Mouse (Mus musculus): Measurements from ENCODE around the gene Gm9970.
"Not testable (repeated sequence)": the region's sequence is repeated elsewhere in the genome, so short reads cannot be mapped to it uniquely, and the experiment has no call there.

Gene Gm9970

DNA sequence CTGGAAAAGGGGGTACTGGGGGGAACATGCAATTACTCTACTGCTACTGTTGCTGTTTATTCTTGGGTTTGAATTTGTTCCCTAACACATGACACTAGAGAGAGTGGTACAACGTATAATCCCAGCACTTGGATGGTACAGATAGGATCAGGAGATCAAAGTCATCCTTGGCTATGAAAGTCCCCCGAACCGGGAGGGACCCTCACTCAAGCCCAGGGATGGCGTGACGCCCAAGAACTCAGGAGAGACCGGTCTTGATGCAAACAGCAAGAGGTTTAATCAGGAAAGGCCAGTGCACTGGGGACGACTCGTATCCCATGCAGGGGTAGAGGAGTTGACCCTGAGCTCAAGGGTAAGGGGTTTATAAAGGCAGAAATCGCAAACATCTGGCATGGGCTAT lies 18.3 kb downstream of the Gm9970 start:
- no peak for DNase-seq (ENCODE audit: low spot score)

DNA sequence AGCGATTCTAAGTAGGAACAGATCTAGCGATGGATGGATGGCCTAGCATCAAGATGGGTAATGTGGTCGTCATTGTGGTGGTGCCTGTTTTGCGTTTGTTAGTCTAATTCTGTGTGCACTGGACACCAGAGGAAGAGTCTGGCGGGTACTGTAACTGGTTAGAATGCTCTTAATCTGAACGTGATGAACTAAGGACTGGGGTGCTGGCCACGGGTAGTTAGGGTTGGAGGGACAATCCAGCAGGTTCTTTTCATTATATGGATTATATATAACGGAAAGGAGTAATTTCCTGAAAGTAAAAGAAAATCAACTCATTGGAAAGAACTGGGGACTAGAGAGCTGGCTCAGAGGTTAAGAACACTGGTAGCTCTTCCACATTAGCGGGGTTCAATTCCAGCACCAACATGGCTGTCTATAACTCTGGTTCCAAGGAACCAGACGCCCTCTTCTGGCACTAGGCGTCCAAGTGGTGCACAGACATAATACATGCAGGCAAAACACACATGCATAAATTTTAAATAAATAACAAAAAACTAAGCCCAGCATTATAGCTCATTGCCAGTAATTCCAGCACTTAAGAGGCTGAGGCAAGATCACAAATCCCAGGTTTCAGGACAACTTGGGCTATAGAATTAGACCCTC lies 19.6 kb downstream of the Gm9970 start:
- no peak for DNase-seq (ENCODE audit: low spot score)

DNA sequence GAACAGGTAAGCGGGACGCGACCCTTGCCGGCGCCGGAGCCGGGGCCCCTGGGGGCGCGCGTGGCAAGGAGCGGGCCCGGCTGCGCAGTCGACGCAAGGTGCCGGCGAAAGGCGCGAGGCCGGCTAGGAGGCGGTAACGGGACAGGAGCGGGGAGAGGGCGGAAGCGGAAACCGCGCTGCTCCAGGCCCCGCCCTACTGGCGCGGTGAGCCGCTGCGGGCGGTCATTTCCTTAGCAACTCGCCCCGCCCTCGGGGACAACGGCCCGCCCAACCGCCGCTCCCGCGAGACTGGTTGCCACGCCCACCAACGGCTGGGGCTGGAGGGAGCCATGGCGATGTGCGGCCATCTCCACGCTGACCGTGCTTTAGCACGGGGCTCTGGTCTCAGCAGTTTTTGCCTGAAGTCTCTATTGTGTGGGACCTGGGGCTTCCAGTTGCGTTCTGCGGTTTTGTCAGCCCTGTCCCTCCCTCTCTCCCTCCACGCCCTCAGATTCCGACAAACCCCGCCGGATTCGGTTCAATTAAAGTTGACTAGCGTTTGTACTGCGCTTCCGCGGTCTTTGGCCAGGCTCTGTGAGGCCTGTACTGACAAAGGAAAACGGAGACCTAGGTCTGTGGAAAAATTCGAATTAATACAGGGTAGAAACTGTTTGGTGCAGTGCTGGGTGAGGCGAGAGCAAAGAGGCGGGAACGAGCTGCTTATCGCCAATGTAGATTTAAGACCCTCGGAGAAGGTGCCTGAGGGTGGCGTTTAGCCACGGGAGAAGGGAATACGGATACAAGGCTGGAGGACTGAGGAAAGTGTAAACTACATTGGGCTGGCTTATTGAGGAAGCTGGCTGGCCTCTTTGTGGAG lies 20.4 kb downstream of the Gm9970 start, which contains the start of gene Ppm1g:
TSS of gene Ppm1g (minus strand) at position 240 of the 856 bp plus-strand sequence.
- peak; percentile 98 for DNase-seq (ENCODE audit: low spot score)

DNA sequence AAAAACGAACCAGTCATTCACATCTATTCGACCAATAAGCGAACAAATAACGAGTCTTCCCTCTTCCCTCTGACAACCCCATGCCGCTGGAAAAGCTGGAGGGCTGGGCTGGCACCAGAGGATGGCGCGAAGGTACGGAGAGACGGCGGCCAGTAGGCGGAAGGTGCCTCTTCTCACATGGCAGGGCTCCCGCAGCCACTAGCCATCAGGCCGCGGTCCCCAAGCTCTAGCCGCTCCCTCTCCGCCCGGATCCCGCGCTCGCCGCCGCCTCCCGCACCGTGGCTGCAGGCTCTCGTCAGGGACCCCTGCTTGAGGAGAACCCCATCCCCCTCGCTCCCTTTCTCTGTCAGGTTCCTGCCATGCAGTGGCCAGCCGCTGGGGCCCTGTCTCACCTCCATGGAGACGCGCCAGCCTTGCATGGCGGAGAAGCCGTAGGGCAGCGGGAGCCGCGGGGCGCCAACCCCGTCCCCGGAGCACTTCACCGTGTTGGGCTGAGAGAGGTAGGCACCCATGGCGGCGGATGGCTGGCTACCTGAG lies 21.1 kb downstream of the Gm9970 start:
- DNase-seq (ENCODE audit: low spot score), result no peak

DNA sequence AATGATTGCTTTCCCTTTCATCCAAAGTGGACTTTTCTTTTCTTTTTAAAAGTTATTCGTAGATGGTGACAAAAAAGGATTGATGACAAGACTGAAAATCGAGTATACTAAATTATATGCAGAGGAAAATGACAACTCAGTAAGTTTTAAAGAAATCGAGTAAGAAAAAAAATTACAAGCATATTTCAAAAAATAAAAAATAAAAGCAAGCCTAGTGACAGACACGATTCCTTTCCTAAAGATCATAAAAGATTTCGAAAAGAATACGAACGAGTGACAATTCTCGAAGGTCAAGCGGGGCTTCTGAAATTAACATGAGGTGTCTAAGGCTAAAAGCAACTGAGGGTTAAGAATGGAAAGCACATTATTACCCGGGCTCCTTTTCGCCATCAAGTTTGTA lies 21.6 kb downstream of the Gm9970 start:
- no peak for DNase-seq (ENCODE audit: low spot score)

DNA sequence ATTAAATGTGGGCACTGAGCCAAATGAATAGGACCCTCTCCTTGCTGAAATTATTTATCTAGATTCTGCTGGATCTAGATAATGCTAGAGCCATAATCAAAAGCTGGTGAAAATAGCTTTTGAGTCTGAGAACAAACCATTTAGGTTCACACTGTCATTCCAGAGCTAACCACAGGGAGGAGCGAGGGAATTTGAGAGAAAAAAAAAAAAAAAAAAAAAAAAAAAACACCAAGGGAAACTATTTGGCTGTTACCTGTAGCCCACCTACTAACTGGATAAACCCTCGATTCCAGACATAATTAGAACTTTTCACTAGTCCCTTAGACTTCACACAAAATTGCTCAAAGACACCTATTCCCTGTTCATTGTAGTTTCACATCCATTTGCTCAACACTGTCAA lies 22.0 kb downstream of the Gm9970 start:
- no peak for DNase-seq (ENCODE audit: low spot score)

DNA sequence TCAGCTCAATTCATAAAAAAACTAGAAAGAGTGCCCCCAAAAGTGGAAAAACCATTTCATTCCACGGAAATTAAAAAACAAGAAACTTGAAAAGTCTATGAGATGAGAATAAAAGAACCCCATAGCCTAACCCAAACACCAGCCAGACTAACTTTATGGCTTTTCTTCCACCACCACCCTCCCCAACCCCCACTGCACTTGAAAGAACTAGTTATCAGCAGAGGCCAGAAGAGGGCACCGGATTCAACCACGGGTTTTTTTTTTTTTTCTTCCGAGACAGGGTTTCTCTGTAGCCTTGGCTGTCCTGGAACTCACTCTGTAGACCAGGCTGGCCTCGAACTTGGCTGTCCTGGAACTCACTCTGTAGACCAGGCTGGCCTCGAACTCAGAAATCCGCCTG lies 22.7 kb downstream of the Gm9970 start:
- peak; percentile 36 for DNase-seq (ENCODE audit: low spot score)

DNA sequence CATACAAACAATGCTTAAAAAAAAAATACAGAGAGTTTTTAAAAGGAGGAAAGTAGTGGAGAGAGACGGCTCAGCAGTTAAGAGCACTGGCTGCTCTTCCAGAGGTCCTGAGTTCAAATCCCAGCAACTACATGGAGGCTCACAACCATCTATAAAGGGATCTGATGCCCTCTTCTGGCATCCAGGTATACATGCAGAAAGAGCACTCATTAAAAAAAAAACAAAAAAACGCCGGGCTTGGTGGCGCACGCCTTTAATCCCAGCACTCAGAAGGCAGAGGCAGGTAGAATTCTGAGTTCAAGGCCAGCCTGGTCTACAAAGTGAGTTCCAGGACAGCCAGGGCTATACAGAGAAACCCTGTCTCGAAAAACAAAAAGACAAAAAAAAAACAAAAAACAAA lies 24.5 kb downstream of the Gm9970 start:
- not testable (repeated sequence) for DNase-seq (ENCODE audit: low spot score)

DNA sequence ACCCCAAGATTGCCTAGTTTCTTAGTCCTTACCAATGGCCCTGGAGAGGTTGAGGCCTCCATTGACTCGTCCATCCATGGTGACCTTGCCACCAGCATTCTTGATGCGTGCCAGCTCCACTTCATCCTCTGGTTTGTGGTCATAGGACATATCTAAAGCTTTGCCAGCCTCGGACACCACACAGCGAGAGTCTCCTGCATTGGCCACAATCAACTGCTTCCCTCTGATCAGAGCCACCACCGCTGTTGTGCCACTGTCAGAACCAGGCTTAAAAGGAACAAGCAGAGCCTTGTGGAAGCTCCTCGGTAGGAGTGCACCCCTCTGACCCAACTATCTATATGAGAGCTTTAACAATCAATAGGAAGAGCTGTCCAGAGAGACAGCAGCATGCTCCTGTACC lies 36.6 kb downstream of the Gm9970 start:
- DNase-seq (ENCODE audit: low spot score), result no peak

DNA sequence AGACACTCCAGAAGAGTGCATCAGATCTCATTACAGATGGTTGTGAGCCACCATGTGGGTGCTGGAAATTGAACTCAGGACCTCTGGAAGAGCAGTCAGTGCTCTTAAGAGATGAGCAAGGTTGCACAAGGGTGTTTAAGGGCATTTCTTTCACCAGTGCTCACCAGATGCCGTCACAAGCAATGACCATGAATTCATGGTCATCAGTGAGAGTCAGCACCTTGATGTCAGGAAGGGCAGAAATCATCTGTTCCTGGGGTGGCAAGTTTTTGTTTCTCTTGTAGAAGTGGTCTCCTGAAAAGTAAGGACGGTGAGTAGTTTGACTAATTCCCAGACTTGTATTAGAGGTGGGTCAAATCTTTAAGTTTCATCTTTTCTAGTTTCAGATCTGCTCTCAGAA lies 37.2 kb downstream of the Gm9970 start:
- DNase-seq (ENCODE audit: low spot score), result no peak

DNA sequence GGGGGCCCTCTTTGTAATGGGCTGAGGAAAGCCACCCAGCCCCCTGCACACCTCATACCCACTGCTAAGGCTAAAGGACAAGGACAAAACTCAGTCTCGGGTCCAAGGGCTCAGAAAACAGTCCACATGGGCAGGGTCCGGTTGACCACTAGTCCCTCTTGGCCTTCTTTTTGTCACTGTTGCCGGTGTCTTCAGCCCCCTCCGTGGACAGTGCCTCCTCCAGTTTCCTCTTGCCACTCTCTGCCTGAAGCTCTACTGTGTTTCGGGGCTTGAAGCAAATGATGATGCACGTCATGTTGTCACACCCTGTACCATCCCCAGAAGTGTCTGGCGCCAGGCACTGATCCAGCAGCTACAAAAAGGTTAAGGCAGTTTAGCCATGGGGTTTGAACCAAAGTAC lies 38.1 kb downstream of the Gm9970 start:
- DNase-seq (ENCODE audit: low spot score), result no peak

DNA sequence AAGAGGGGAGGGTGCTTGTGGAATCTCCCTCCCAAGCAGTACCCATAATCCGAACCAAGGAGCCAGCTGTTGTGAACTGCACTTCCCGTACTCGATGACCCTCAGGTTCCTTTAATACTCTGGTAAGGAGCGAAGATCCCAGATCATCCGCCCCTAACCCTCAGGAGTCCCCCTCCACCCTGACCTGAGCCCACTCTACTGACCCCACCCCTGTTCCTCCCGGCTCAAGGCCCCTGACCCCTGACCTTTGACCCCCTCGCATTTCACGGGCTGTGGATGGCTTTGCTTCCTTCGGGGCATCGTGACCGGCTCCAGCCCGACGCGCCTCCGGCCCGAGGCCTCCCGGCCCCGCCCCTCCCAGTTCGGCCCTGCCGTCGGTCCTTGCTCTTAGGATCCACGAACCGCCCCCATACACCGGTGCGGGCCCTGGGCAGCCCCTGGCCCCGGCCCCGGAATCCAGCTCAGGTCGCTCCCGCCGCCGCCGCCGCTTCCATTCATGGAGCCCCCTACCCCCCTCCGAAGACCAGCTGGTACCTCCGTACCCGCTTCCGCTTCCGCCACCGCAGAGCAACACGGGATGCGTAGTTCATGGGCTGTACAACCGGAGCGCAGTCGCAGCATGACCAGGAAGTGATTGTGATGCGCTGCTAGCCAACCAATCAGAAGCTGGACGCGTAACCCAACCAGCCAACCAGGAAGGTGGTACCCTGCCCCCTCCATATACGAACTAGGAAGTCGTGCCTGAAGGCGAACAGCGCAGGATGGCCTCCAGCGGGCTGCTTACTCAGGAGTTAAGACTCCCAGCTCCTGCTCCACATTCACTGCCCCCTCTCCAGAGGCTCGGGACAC lies 39.1 kb downstream of the Gm9970 start, which contains the start of gene Zfp513:
TSS of gene Zfp513 (minus strand) at position 562 of the 849 bp plus-strand sequence.
- DNase-seq (ENCODE audit: low spot score), result peak; percentile 88

DNA sequence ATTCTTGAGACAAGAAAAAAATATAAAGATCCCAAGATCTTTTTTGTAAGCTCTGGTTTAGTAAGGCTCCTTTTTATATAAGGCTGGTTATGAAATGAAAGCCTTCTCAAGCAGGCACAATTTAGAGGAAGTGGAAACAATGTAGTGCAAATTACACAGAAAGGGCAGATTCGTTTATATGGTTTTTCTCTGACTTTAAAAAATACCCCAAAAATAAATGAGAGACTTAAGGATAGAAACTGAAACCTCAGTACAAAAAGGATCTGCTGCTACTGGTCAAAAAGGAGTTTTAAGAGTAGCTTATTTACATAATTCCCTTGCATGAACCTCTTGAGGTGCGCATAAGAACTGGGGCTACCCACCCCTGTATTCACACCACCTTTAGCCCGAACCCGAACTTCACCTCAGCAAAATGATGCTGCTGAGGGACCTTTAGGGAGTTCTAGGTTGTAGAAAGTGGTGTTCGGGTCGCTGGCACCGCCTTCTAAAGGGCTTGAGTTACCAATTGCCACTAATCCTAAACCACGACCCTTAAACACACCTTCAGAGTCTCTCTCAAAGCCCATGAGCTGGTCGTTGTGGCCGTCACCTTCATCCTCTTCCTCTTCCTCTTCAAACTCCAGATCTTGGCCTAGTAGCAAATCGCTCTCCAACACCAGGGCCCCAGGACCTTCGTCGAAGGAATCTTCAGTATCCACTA lies 39.8 kb downstream of the Gm9970 start:
- no peak for DNase-seq (ENCODE audit: low spot score)

DNA sequence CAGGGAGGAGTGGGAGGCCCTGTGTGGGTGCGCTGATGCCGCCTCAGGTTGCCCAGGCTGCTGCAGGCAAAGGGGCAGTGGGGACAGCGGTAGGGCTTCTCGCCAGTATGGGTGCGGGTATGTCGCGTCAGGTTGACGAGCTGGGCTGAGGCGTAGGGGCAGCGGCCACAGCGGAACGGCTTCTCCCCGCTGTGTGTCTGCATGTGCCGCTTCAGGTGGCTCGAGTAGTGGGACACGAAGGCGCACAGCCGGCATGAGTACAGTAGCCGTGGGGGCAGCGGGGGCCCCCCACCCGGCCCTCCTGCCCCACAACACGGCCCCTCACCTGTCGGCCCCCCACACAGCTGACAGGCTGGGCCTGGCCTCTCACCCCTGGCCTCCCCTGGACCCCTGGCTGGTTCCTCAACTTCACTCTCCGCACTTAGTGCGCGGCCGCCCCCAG lies 40.7 kb downstream of the Gm9970 start:
- no peak for DNase-seq (ENCODE audit: low spot score)

DNA sequence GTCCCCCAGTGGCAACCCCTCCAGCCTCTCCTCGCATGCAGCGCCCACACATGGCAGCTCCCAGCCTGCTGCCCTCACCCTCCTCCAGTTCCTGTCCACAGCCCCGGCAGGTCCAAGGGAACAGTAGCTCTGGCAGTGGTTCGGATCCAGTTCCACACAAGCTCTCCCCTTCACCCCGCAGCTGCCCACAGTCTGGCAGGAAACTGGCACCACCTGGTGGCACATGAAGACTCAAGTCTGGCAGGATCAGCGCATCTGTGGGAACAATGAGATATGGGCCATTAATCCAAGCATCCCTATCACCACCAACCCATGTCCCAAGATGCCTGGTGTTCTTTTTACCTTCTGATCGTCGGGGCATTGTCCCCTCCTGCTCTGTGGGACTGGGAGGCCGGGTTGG lies 41.1 kb downstream of the Gm9970 start:
- no peak for DNase-seq (ENCODE audit: low spot score)

DNA sequence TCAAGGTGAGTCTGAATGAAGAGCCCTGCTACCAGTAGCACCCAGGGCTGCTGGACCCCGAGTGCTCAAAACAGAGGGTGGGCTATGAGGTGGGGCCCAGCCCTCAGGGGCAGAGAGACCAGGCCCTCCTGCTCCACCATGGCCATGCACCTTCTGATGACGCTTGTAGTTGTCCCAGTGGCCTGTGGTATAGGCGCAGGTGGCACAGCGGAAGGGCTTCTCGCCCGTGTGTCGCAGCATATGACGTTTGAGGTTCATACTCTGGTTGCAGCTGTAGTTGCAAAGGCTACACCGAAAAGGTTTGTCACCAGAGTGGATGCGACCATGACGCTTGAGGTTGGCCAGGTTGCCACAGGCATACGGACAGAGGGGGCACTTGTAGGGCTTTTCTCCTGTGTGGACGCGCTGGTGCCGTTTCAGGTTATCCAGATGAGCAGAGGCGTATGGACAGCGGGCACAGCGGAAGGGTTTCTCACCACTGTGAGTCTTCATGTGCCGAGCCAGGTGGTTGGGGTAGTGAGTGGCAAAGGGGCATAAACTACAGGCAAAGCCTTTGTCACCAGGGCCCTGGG lies 41.6 kb downstream of the Gm9970 start:
- no peak for DNase-seq (ENCODE audit: low spot score)

DNA sequence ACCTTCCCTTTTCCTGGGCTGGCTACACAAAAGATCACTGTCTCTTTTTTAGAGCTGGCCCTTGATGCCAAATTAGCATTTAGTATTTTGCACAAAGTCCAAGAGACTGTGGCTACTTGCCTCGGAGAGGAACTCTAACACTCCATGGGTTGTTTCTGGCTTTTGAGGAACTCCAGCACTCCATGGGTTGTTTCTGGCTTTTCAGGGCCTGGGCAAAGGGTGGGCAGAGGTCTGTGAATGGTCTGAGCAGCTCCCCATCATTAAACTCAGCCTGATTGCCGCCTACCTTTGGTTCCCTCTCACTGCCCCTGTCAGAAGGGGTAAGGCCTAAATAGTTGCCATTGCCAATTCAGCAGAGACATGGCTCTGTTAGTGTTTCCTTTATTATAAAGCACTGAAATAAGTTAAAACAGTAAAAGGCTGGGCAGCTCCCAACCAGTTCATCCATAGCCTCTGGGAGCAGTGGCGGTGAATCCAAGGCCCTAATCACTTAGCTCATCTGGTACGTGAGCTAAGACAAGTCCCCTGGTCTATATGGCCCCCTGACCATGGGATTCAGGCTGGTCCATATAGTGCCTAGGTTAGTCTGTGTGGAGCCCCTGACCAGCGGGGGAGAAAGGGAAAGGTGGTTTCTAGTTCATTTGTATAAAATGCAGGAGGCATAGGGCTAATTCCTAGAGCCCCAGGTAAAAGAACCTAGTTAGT lies 42.3 kb downstream of the Gm9970 start:
- no peak for DNase-seq (ENCODE audit: low spot score)

DNA sequence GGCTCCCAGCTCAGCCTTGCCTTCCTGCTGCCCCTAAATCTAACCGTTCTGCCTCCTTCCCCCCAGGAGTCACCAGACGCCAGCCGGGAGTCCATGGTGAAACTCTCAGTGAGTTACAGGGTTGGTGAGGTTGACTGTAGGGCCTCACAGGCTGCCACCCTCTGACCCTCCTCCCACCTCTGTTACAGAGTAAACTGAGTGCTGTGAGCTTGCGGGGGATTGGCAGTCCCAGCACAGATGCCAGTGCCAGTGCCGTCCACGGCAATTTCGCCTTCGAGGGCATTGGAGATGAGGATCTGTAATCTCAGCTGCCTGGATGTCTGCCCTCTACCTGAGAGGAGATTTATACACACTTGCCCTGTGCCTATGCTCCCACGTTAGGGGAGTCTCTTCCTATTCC lies 42.9 kb downstream of the Gm9970 start:
- no peak for DNase-seq (ENCODE audit: low spot score)

DNA sequence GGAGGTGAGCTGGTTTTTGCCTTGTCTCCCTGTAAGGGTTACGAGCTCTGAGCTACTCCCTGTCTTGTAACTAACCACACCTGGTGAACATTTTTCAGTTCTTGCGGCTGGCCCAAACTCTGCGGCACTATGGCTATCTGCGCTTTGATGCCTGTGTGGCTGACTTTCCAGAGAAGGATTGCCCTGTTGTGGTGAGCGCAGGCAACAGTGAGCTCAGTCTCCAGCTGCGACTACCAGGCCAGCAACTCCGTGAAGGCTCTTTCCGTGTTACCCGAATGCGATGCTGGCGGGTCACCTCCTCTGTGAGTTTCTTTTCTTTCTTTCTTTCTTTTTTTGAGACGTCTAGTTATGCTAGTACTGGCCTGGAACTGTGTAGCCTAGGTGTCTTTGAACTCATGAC lies 44.0 kb downstream of the Gm9970 start:
- DNase-seq (ENCODE audit: low spot score), result no peak

DNA sequence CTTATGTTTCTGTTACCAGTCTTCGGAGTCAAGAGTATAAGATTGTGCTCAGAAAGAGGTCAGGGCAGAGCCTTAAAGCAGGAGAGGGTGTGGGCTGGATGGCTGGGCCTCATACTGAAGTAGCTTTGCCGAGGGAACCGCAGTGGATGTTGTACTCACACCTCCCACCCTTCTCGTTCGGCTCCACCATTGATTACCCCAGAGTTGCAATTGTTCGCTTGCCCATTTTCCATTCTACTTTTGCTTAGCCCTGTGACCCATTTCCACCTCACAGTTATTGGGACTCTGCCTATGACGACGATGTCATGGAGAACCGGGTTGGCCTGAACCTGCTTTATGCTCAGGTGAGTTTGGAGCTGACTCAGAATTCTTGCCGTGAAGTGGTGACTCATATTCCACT lies 44.8 kb downstream of the Gm9970 start:
- no peak for DNase-seq (ENCODE audit: low spot score)

DNA sequence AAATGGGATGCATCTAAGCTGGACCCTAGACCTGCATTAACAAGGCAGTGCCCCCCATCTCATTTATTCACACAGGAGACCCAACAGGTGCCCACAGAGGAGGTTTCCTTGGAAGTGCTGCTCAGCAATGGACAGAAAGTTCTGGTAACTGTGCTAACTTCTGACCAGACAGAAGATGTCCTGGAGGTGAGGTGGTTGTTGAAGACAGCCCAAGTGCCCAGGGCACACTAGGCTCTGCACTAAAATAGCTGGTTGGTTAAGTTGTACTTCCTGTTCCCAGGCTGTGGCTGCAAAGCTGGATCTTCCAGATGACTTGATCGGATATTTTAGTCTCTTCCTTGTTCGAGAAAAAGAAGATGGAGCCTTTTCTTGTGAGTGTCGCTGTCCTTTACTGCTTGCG lies 45.4 kb downstream of the Gm9970 start:
- DNase-seq (ENCODE audit: low spot score), result no peak

All from spleen, adult 12 weeks (tissue).